Mouse (Mus musculus) kidney, embryonic 14.5 days (tissue): Measurements from ENCODE around the gene Taf4. TPM values are rescaled to one million over a fixed set of nuclear protein-coding genes. Genes with fewer than 3 reads are reported as not detected.

Experiments used
- ATAC-seq: fragments of 200-750 bp; cut with Nextera tagmentation; 2 replicates; pipeline ENCODE4 v1.8.0; 2017; ENCODE audit warnings: moderate number of reproducible peaks, mild to moderate bottlenecking, moderate TSS enrichment, moderate library complexity; ENCODE audit not compliant: low FRiP score, low TSS enrichment
- H3K27ac ChIP-seq: fragments of 300-500 bp; sonication (generic); 2 replicates; pipeline ENCODE4 v1.5.1; 2014; ENCODE audit warnings: low read depth, mild to moderate bottlenecking, low read length, moderate library complexity, mixed read lengths
- H3K27me3 ChIP-seq: fragments of 300-500 bp; sonication (generic); 2 replicates; pipeline ENCODE4 v1.6.1; 2014; ENCODE audit warnings: mild to moderate bottlenecking, low read length; ENCODE audit not compliant: control insufficient read depth, insufficient read depth
- H3K36me3 ChIP-seq: fragments of 300-500 bp; sonication (generic); 2 replicates; pipeline ENCODE4 v1.6.1; 2014; ENCODE audit warnings: low read length, mixed read lengths; ENCODE audit not compliant: control insufficient read depth, insufficient read depth
- H3K4me1 ChIP-seq: fragments of 300-500 bp; sonication (generic); 2 replicates; pipeline ENCODE4 v1.6.1; 2014; ENCODE audit warnings: low read length, mixed read lengths; ENCODE audit not compliant: control insufficient read depth, insufficient read depth
- H3K4me2 ChIP-seq: fragments of 300-500 bp; sonication (generic); replicated peaks from 2 replicates; pipeline ENCODE4 v1.6.1; 2014; ENCODE audit warnings: low read depth, mild to moderate bottlenecking, low read length
- H3K4me3 ChIP-seq: fragments of 300-500 bp; sonication (generic); 2 replicates; pipeline ENCODE4 v1.5.1; 2014; ENCODE audit warnings: mild to moderate bottlenecking, low read length
- H3K9ac ChIP-seq: fragments of 300-500 bp; sonication (generic); 2 replicates; pipeline ENCODE4 v1.6.1; 2014; ENCODE audit warnings: low read depth, mild to moderate bottlenecking, low read length, moderate library complexity
- H3K9me3 ChIP-seq: fragments of 300-500 bp; sonication (generic); 2 replicates; pipeline ENCODE4 v1.6.1; 2016; ENCODE audit warnings: low read length; ENCODE audit not compliant: control insufficient read depth
- WGBS: fragments of 180-500 bp; shearing (Covaris S2); extraction: QIAGEN DNeasy Blood & Tissue Kit; methylation state at CpG from one replicate; pipeline ENCODE4 v1.1.7; 2014; 5-methylcytosine and 5-hydroxymethylcytosine counted together
- polyA plus RNA-seq: library from polyadenylated mRNA; unstranded; fragments of >200 nt; fragmentation: Nextera tagmentation; extraction: Ambion mirVana; gene quantifications from 2 replicates; pipeline ENCODE4 v1.2.1, GENCODE M21; 2014

Gene Taf4
- polyA plus RNA-seq, 1 experiment from 2014 or later, result 6.0 TPM

DNA sequence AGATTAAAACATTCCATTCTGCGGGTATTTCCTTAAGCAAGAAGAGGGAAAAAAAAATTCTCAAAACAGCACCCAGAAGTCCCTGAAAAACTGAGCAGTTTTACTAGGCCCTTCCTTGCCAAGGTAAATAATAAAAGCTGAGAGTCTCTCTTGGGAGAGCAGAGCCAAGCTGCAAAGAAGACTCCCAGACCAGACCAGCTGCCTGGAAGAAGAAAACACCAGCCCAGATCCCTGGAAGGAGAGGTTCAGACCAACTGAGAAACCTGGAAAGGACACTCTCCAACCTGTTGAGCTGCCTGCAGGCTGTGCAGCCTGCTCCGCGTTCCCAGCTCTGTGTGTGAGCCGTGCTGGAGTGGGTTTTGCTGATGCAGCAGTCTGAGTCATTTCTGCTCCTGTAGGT, 41.2 kb upstream of the Taf4 start:
- 64% methylated on average over 4 of the region's 4 CpGs for WGBS
- Histone ChIP-seq H3K36me3 (no peaks in the 10 kb centered on the region), H3K27me3 (peaks cover 11% of the 10 kb centered on the region), H3K4me1 (peaks cover 10% of the 10 kb centered on the region), H3K4me2 (no peak overlapping the region), H3K27ac (no peak overlapping the region), H3K9me3 (no peaks in the 10 kb centered on the region), H3K4me3 (no peak overlapping the region), H3K9ac (no peak overlapping the region)
- ATAC-seq, result no peak

DNA sequence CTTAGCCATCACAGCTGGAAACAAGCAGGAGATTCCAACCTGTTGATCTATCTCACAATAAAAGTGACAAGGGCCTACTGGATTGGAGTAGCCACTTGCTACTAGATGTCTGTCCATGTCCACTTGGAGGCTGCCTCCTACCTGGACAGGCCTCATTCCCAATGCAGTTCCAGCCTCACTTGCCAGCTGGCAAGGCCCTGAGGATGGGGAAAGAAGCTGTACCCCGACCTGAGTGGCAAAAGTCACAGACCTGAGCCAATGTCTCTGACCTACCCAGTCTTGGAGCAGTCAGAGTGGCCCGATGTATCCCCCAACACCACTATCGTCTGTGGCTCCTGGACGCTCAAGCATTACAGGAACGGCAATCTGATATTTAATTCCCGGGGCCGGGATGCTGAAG, 37.2 kb upstream of the Taf4 start:
- Histone ChIP-seq H3K4me1 (peaks cover 8% of the 10 kb centered on the region), H3K9ac (no peak overlapping the region), H3K36me3 (no peaks in the 10 kb centered on the region), H3K27me3 (no peaks in the 10 kb centered on the region), H3K27ac (no peak overlapping the region), H3K9me3 (0 out of 2 replicates have a peak, but pooled peaks cover 2% of the 10 kb centered on the region), H3K4me3 (no peak overlapping the region), H3K4me2 (no peak overlapping the region)
- 52% methylated on average over 7 of the region's 7 CpGs for WGBS
- no peak for ATAC-seq

DNA sequence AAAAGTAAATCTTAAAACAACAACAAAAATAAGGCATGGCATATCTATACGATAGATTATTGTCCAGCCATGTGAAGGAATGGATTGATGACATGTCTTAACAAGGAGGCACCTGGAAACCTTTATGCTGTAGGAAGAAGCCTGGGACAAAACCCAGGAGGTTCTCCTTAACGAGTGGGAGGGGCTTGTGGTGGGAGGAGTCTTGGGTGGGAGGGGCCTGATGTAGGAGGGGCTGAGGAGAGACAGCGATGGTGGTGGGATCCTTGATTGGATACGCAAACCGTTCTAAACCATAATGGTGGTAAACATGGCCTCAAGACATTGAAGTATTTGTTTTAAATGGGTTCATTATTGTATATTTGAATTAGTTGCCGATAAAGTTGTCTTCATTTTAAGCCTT, 34.9 kb upstream of the Taf4 start:
- Histone ChIP-seq H3K9me3 (0 out of 2 replicates have a peak, but pooled peaks cover 2% of the 10 kb centered on the region), H3K27ac (no peak overlapping the region), H3K4me2 (no peak overlapping the region), H3K9ac (no peak overlapping the region), H3K4me3 (no peak overlapping the region), H3K4me1 (no peaks in the 10 kb centered on the region), H3K36me3 (no peaks in the 10 kb centered on the region), H3K27me3 (no peaks in the 10 kb centered on the region)
- ATAC-seq, result no peak
- 91% methylated on average over 6 of the region's 6 CpGs for WGBS

DNA sequence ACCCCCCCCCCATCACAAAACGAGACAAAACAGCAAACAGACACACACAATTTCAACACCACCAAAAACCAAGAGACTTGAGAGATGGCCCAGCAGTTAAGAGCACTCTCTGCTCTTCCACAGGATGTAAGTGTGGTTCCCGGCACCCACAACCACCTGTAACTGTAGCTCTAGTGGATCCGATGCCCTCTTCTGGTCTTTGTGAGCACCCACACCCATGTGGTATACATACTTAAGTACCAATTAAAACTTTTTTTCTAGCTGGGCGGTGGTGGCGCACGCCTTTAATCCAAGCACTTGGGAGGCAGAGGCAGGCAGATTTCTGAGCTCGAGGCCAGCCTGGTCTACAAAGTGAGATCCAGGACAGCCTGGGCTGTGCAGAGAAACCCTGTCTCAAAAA, 34.2 kb upstream of the Taf4 start:
- no peak overlapping the region for H3K27ac ChIP-seq
- H3K4me2 ChIP-seq, result no peak overlapping the region
- no peak overlapping the region for H3K4me3 ChIP-seq
- H3K9ac ChIP-seq, result no peak overlapping the region
- 93% methylated on average over 7 of the region's 7 CpGs for WGBS
- no peaks in the 10 kb centered on the region for H3K4me1 ChIP-seq
- ATAC-seq, result no peak
- H3K36me3 ChIP-seq, result no peaks in the 10 kb centered on the region
- H3K27me3 ChIP-seq, result no peaks in the 10 kb centered on the region
- 0 out of 2 replicates have a peak, but pooled peaks cover 2% of the 10 kb centered on the region for H3K9me3 ChIP-seq

DNA sequence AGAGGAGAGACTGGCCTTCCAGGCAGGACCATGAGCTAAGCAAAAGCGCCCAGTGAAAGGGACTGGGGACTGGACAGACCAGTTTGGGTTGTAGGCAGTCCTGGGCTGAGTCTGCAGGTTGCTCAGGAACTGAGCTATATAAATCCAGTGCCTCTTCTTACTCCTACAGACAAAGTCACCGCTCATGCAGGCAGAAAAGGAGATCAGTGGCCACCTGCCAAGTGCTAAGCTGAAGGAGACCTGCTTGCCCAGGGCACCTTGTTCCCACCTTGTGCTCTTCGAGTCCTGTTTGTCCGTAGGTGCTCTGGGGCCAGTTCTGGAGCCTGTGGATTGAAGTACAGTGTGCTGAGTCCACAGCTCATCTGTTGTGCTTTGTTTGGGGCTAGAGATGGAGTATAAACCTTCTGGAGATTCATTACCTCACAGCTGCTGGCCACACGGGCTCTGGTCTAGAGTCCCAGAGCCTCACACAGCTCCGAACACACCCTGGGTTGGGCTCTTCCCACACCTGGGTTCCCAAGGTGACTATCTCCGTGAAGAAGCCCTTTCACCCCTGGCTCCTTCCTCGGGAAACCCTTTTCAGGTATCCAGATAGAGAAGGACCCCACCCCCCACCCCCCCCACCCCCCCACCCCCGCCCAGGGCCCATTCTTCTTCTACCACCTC, 30.0 kb upstream of the Taf4 start:
- Histone ChIP-seq H3K9ac (no peak overlapping the region), H3K4me2 (no peak overlapping the region), H3K36me3 (no peaks in the 10 kb centered on the region), H3K4me1 (no peaks in the 10 kb centered on the region), H3K4me3 (no peak overlapping the region), H3K27me3 (no peaks in the 10 kb centered on the region), H3K9me3 (0 out of 2 replicates have a peak, but pooled peaks cover 2% of the 10 kb centered on the region), H3K27ac (no peak overlapping the region)
- 56% methylated on average over 9 of the region's 9 CpGs for WGBS
- no peak for ATAC-seq

DNA sequence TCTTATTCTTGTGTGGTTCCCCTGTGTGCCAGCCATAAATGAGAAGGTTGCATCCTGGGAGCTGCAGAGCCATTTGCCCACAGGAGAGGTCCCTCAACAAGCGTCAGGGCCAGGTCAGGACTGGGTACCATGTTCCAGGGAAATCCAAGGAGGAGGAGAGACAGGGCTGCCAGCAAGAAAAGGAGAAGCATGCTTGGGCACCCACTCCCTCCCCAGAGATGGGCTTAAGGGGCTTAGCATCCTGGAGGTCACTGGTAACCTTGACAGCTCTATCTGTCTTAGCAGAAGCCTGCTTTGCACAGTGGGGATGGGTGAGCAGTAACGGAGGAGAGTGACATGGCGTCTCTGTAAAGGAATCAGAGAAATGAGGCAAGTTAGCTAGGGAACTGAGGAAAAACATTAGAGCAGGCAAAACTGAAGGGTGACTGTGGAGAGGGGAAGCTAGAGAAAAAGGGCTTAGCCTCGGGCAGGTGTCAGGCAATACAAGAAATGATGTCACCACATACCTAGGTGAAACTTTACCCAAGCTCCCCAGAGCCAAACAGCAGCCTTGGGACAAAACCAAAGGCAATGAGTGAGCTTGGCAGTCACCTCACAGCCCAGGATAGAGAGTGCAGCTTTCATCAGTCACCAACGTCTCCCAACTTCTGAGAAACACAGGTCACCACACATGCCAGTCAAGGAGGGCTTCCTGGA, 29.4 kb upstream of the Taf4 start:
- Histone ChIP-seq H3K9me3 (0 out of 2 replicates have a peak, but pooled peaks cover 2% of the 10 kb centered on the region), H3K27me3 (no peaks in the 10 kb centered on the region), H3K4me3 (no peak overlapping the region), H3K9ac (no peak overlapping the region), H3K4me1 (no peaks in the 10 kb centered on the region), H3K4me2 (no peak overlapping the region), H3K36me3 (no peaks in the 10 kb centered on the region), H3K27ac (no peak overlapping the region)
- 50% methylated on average over 5 of the region's 5 CpGs for WGBS
- ATAC-seq, result no peak

DNA sequence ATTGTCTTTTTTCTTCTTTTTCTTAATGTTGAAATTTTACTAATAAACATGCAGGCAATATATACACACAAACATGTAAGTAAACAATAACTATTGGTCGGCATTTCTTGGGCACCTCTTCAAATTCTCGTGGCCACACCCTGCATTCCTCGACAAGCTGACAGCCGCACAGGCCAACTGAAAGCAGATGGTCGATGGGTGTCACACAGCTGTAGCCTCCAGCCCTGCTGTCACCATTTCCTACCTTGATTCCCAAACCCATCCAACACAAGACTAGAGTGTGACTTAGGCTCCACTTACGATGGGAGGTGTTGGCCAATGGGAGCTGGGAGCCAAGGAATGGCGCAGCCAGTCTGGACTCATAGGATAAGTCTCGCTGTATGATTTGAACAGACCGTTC, 25.2 kb upstream of the Taf4 start:
- H3K4me3 ChIP-seq, result no peak overlapping the region
- no peaks in the 10 kb centered on the region for H3K36me3 ChIP-seq
- no peak overlapping the region for H3K9ac ChIP-seq
- H3K27me3 ChIP-seq, result no peaks in the 10 kb centered on the region
- H3K4me1 ChIP-seq, result no peaks in the 10 kb centered on the region
- H3K4me2 ChIP-seq, result no peak overlapping the region
- no peak overlapping the region for H3K27ac ChIP-seq
- ATAC-seq, result no peak
- WGBS, result 88% methylated on average over 9 of the region's 9 CpGs
- no peaks in the 10 kb centered on the region for H3K9me3 ChIP-seq

DNA sequence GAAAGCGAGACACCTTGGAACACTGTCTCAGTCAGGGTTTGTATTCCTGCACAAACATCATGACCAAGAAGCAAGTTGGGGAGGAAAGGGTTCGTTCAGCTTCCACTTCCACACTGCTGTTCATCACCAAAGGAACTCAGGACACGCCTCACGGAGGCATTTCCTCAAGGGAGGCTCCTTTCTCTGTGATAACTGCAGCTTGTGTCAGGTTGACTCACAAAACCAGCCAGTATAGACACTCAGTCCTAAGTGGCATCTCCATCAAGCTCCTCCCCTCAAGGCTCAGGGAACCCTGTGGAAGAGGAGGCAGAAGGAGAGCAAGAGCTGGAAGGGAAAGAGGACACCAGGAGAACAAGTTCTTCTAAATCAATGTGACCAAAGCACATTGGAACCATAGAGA, 22.0 kb upstream of the Taf4 start:
- ATAC-seq, result no peak
- H3K4me2 ChIP-seq, result no peak overlapping the region
- H3K27ac ChIP-seq, result no peak overlapping the region
- H3K9me3 ChIP-seq, result no peaks in the 10 kb centered on the region
- H3K4me3 ChIP-seq, result no peak overlapping the region
- H3K36me3 ChIP-seq, result no peaks in the 10 kb centered on the region
- no peak overlapping the region for H3K9ac ChIP-seq
- H3K4me1 ChIP-seq, result no peaks in the 10 kb centered on the region
- WGBS, result 71% methylated on average over 4 of the region's 4 CpGs
- H3K27me3 ChIP-seq, result no peaks in the 10 kb centered on the region

DNA sequence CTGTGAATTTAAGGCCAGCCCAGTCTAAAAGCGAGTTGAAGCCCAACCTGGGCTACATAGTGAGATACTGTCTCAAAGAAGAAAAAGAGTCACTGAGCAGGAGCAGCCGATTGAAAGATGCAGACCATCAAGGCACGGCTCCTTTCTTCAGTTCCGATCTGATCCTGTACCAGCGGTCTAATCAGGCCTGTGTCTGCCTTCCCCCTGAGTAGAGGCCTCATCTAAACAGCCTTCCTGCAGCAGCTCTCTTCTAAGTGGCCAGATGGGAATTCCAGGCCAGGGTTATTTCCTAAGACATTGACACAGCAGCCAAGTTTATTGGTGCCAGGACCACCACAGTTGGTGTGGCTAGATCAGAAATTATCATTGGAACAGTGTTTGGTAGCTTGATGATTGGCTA, 16.6 kb upstream of the Taf4 start:
- Histone ChIP-seq H3K36me3 (no peaks in the 10 kb centered on the region), H3K9ac (no peak overlapping the region)

More for the DNA sequence above, 16.6 kb upstream of the Taf4 start:
- H3K9me3 ChIP-seq, result no peaks in the 10 kb centered on the region
- no peak for ATAC-seq
- no peak overlapping the region for H3K4me3 ChIP-seq
- no peak overlapping the region for H3K27ac ChIP-seq
- no peaks in the 10 kb centered on the region for H3K27me3 ChIP-seq
- 87% methylated on average over 5 of the region's 5 CpGs for WGBS
- no peaks in the 10 kb centered on the region for H3K4me1 ChIP-seq
- no peak overlapping the region for H3K4me2 ChIP-seq
